Mouse (Mus musculus): ENCODE measurements around the gene Mettl21c.

DNA sequence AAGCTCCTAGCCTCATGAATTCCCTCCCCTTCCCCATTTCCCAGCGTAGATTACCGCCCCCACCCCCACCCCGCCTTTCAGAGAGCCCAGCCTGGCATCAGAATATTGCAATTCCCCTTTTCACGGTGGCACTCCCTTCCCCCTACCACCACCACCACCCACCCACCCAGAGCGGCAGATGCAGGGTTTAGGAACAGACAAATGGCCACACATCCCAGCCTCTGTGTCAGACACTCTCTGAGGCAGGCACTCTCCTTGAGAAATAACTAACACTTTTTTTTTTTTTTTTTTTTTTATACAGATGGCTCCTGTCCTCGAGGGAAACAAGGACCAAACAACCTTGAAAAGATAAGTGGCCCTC lies 22.7 kb upstream of the Mettl21c start:
- TF ChIP-seq POLR2A (IDR thresholded peaks at IDR 0.05; ENCODE audit: borderline replicate concordance, low read depth, low read length) (no peak), CTCF (IDR thresholded peaks at IDR 0.05; ENCODE audit: low read depth, low read length) (no peak)
